Mouse (Mus musculus): ENCODE results near the gene Ranbp9.

Ranbp9 gene

GRCm38 (mm10) chr13:43364985-43365824 lies 115.9 kb downstream of the Ranbp9 start, which contains the start of gene Sirt5:
TSS of gene Sirt5 (plus strand) at chr13:43365496.
- peak; percentile 89 for DNase-seq (ENCODE audit: low read depth)

GRCm38 (mm10) chr13:43362353-43362752 lies 118.7 kb downstream of the Ranbp9 start:
- no peak for DNase-seq (ENCODE audit: low read depth)

GRCm38 (mm10) chr13:43360534-43360933 lies 120.5 kb downstream of the Ranbp9 start:
- no peak for DNase-seq (ENCODE audit: low read depth)

GRCm38 (mm10) chr13:43356346-43357125 lies 124.5 kb downstream of the Ranbp9 start:
- no peak for DNase-seq (ENCODE audit: low read depth)

- no peak for DNase-seq (ENCODE audit: low read depth)
These were observed 126.7 kb downstream of the Ranbp9 start for GRCm38 (mm10) chr13:43354362-43354761.

GRCm38 (mm10) chr13:43353356-43353755 lies 127.7 kb downstream of the Ranbp9 start:
- no peak for DNase-seq (ENCODE audit: low read depth)
